Comparison of ENCODE assay signal across 16 mouse cellular contexts in genomic region chr8:86961218-86962195, GRCm38 (mm10).
DNase-seq lines count a peak whose midpoint lies in the region; ATAC-seq and TF ChIP-seq lines count a peak whose summit lies in the region.
"Had no signal": no experiment of that assay in that cellular context is flagged by ENCODE, and none has a peak within 500 bp of the region (broad histone marks: within the 10 kb centered on the region; RNA-seq: fewer than 3 reads in every experiment).

No protein-coding gene starts in this region.

- no peaks in the 10 kb centered on the region for H3K9me3 ChIP-seq in limb, embryonic 11.5 days (ENCODE audit: control insufficient read depth, low read length)
- H3K9me3 ChIP-seq in limb, embryonic 10.5 days (replicated peaks): no peaks in the 10 kb centered on the region
- H3K9me3 ChIP-seq in forebrain, embryonic 10.5 days: no peaks in the 10 kb centered on the region; the same call in 1 of the 2 replicates
- no peaks in the 10 kb centered on the region for H3K9me3 ChIP-seq in hindbrain, postnatal 0 days (ENCODE audit: low read length)
- H3K9me3 ChIP-seq: liver, embryonic 15.5 days had no signal

- no peaks in the 10 kb centered on the region for H3K27me3 ChIP-seq in limb, embryonic 11.5 days (ENCODE audit: control insufficient read depth, insufficient read depth, low read length)
- H3K27me3 ChIP-seq in limb, embryonic 10.5 days (ENCODE audit: low read depth, poor library complexity, severe bottlenecking): no peaks in the 10 kb centered on the region
- peaks cover 9% of the 10 kb centered on the region; the same call in 1 of the 2 replicates for H3K27me3 ChIP-seq in forebrain, embryonic 10.5 days (ENCODE audit: poor library complexity, severe bottlenecking)
- no peaks in the 10 kb centered on the region for H3K27me3 ChIP-seq in hindbrain, postnatal 0 days (ENCODE audit: insufficient read depth, low read length)
- H3K27me3 ChIP-seq: liver, embryonic 15.5 days; megakaryocyte, embryonic 14.5 days had no signal

- H3K36me3 ChIP-seq in limb, embryonic 11.5 days (ENCODE audit: control insufficient read depth, insufficient read depth, low read length): no peaks in the 10 kb centered on the region
- H3K36me3 ChIP-seq in limb, embryonic 10.5 days: no peaks in the 10 kb centered on the region
- H3K36me3 ChIP-seq in forebrain, embryonic 10.5 days (replicated peaks): no peaks in the 10 kb centered on the region
- H3K36me3 ChIP-seq in hindbrain, postnatal 0 days (ENCODE audit: insufficient read depth, low read length): no peaks in the 10 kb centered on the region
- H3K36me3 ChIP-seq: liver, embryonic 15.5 days had no signal

- TF ChIP-seq CTCF in hindbrain, postnatal 0 days (IDR thresholded peaks at IDR 0.05; ENCODE audit: low read depth): no peak

- WGBS in limb, embryonic 11.5 days: 46% methylated on average over 20 of the region's 20 CpGs
- 61% methylated on average over 20 of the region's 20 CpGs for WGBS in limb, embryonic 10.5 days
- WGBS in forebrain, embryonic 10.5 days: 55% methylated on average over 20 of the region's 20 CpGs
- WGBS in hindbrain, postnatal 0 days: 41% methylated on average over 20 of the region's 20 CpGs

- ATAC-seq in limb, embryonic 11.5 days (ENCODE audit: insufficient number of reproducible peaks, low FRiP score, low TSS enrichment, low read depth): no peak
- ATAC-seq in hindbrain, postnatal 0 days: peak; percentile 47; the same call in 1 of the 2 replicates
- ATAC-seq: Patski had no signal

- peak; percentile 25 for DNase-seq in limb, embryonic 11.5 days (ENCODE audit: low spot score)
- DNase-seq in limb, embryonic 10.5 days (ENCODE audit: low spot score): no peak
- peak; percentile 46 for DNase-seq in forebrain, embryonic 10.5 days (ENCODE audit: extremely low spot score, low spot score)
- DNase-seq in hindbrain, postnatal 0 days (ENCODE audit: low spot score): peak; percentile 42
- peak; percentile 77 for DNase-seq in retina, postnatal 1 day
- no peak for DNase-seq in adrenal gland, postnatal 25 days
- DNase-seq in ovary, postnatal 36 days (ENCODE audit: low spot score): no peak
- no peak for DNase-seq in cerebellum, adult 8-10 months
- DNase-seq: cerebellum, postnatal 14 days; gastrocnemius, postnatal 25 days; kidney, adult 8-10 months; spleen, adult 18-20 months; thymus, adult 18-20 months had no signal

- H3K4me3 ChIP-seq in limb, embryonic 11.5 days (ENCODE audit: low read depth, low read length): no peak overlapping the region
- H3K4me3 ChIP-seq in limb, embryonic 10.5 days: no peak overlapping the region
- no peak overlapping the region for H3K4me3 ChIP-seq in forebrain, embryonic 10.5 days
- H3K4me3 ChIP-seq in hindbrain, postnatal 0 days (ENCODE audit: low read length): no peak overlapping the region
- H3K4me3 ChIP-seq: liver, embryonic 15.5 days; megakaryocyte, embryonic 14.5 days had no signal

- H3K4me1 ChIP-seq in limb, embryonic 11.5 days (ENCODE audit: control insufficient read depth, insufficient read depth, low read length): no peaks in the 10 kb centered on the region
- peaks cover 2% of the 10 kb centered on the region; the same call in 1 of the 2 replicates for H3K4me1 ChIP-seq in limb, embryonic 10.5 days
- peaks cover 26% of the 10 kb centered on the region for H3K4me1 ChIP-seq in forebrain, embryonic 10.5 days
- H3K4me1 ChIP-seq in hindbrain, postnatal 0 days (ENCODE audit: insufficient read depth, low read length): no peaks in the 10 kb centered on the region
- H3K4me1 ChIP-seq: liver, embryonic 15.5 days; megakaryocyte, embryonic 14.5 days had no signal

- no peak overlapping the region for H3K4me2 ChIP-seq in limb, embryonic 11.5 days (ENCODE audit: low read depth, severe bottlenecking)
- no peak overlapping the region for H3K4me2 ChIP-seq in hindbrain, postnatal 0 days (ENCODE audit: low read depth, low read length)
- H3K4me2 ChIP-seq: liver, embryonic 15.5 days had no signal

- H3K9ac ChIP-seq in limb, embryonic 11.5 days (ENCODE audit: low read length): no peak overlapping the region
- no peak overlapping the region for H3K9ac ChIP-seq in hindbrain, postnatal 0 days (replicated peaks; ENCODE audit: low read length)
- H3K9ac ChIP-seq: liver, embryonic 15.5 days had no signal

- H3K27ac ChIP-seq in limb, embryonic 11.5 days (replicated peaks; ENCODE audit: low read depth, low read length): no peak overlapping the region
- no peak overlapping the region for H3K27ac ChIP-seq in limb, embryonic 10.5 days
- no peak overlapping the region for H3K27ac ChIP-seq in forebrain, embryonic 10.5 days
- H3K27ac ChIP-seq in hindbrain, postnatal 0 days: no peak overlapping the region
- H3K27ac ChIP-seq: liver, embryonic 15.5 days had no signal

Comparison
In these comparisons a context has a peak if more than half of its experiments do, and no peak if none do; other contexts are left out.
1. DNase-seq: peak in limb, embryonic 11.5 days (single experiment), forebrain, embryonic 10.5 days (single experiment), hindbrain, postnatal 0 days (single experiment) and retina, postnatal 1 day (single experiment); none in limb, embryonic 10.5 days (single experiment), adrenal gland, postnatal 25 days (single experiment), ovary, postnatal 36 days (single experiment) and cerebellum, adult 8-10 months (single experiment).